Mouse (Mus musculus) embryonic facial prominence, embryonic 10.5 days (tissue): Measurements from ENCODE around the gene Slc12a5. TPM values are rescaled to one million over a fixed set of nuclear protein-coding genes. Genes with fewer than 3 reads are reported as not detected.

ENCODE experiments used
- DNase-seq: peaks from one replicate; pipeline ENCODE4 v3.0.0-alpha.2; 2017; ENCODE audit warnings: low spot score
- H3K27ac ChIP-seq: fragments of 300-500 bp; sonication (generic); replicated peaks from 2 replicates; pipeline ENCODE4 v1.5.1; 2016; ENCODE audit warnings: mild to moderate bottlenecking
- H3K27me3 ChIP-seq: fragments of 300-500 bp; sonication (generic); replicated peaks from 2 replicates; pipeline ENCODE4 v1.6.1; 2016; ENCODE audit warnings: low read depth, mild to moderate bottlenecking; ENCODE audit not compliant: poor library complexity, severe bottlenecking
- H3K36me3 ChIP-seq: fragments of 300-500 bp; sonication (generic); replicated peaks from 2 replicates; pipeline ENCODE4 v1.6.1; 2016; ENCODE audit warnings: mild to moderate bottlenecking, moderate library complexity
- H3K4me1 ChIP-seq: fragments of 300-500 bp; sonication (generic); 2 replicates; pipeline ENCODE4 v1.6.1; 2016
- H3K4me3 ChIP-seq: fragments of 300-500 bp; sonication (generic); 2 replicates; pipeline ENCODE4 v1.5.1; 2016; ENCODE audit warnings: mild to moderate bottlenecking, moderate library complexity
- H3K9me3 ChIP-seq: fragments of 300-500 bp; sonication (generic); 2 replicates; pipeline ENCODE4 v1.6.1; 2016; ENCODE audit warnings: mild to moderate bottlenecking
- WGBS: fragments of 180-500 bp; shearing (Covaris S2); methylation state at CpG from one replicate; pipeline ENCODE4 v1.1.7; 2016; 5-methylcytosine and 5-hydroxymethylcytosine counted together
- polyA plus RNA-seq: library from polyadenylated mRNA; unstranded; fragments of >200 nt; fragmentation: Nextera tagmentation; extraction: Ambion mirVana; gene quantifications from 2 replicates; pipeline ENCODE4 v1.2.1, GENCODE M21; 2016

The Slc12a5 gene
- polyA plus RNA-seq, 1 experiment from 2014 or later: 1.5 TPM

- no peak for DNase-seq
- H3K27ac ChIP-seq: no peak overlapping the region
- no peaks in the 10 kb centered on the region for H3K36me3 ChIP-seq
- no peaks in the 10 kb centered on the region for H3K9me3 ChIP-seq
- H3K27me3 ChIP-seq: peaks cover 32% of the 10 kb centered on the region
- no peak overlapping the region for H3K4me3 ChIP-seq
- peaks cover 28% of the 10 kb centered on the region for H3K4me1 ChIP-seq
- 56% methylated on average over 11 of the region's 11 CpGs for WGBS
These were observed 29.7 kb upstream of the Slc12a5 start for GRCm38 (mm10) chr2:164930706-164931581.

GRCm38 (mm10) chr2:164933534-164933933, 27.1 kb upstream of the Slc12a5 start:
- WGBS: 48% methylated on average over 10 of the region's 10 CpGs
- no peak for DNase-seq
- H3K4me1 ChIP-seq: peaks cover 36% of the 10 kb centered on the region
- H3K9me3 ChIP-seq: no peaks in the 10 kb centered on the region
- H3K36me3 ChIP-seq: no peaks in the 10 kb centered on the region
- no peak overlapping the region for H3K4me3 ChIP-seq
- H3K27ac ChIP-seq: no peak overlapping the region
- peaks cover 58% of the 10 kb centered on the region for H3K27me3 ChIP-seq

- Histone ChIP-seq H3K27ac (no peak overlapping the region), H3K9me3 (no peaks in the 10 kb centered on the region), H3K36me3 (no peaks in the 10 kb centered on the region), H3K4me3 (no peak overlapping the region), H3K27me3 (peaks cover 83% of the 10 kb centered on the region), H3K4me1 (peaks cover 52% of the 10 kb centered on the region)
- DNase-seq: no peak
- 84% methylated on average over 4 of the region's 4 CpGs for WGBS
These were observed 24.6 kb upstream of the Slc12a5 start for GRCm38 (mm10) chr2:164935991-164936390.

- no peaks in the 10 kb centered on the region for H3K36me3 ChIP-seq
- H3K4me3 ChIP-seq: peak overlapping the region; percentile 54
- H3K27ac ChIP-seq: 0 out of 2 replicates have a peak overlapping the region, but pooled peaks have one; percentile 19
- no peaks in the 10 kb centered on the region for H3K9me3 ChIP-seq
- peaks cover 63% of the 10 kb centered on the region for H3K4me1 ChIP-seq
- DNase-seq: peak; percentile 69
- H3K27me3 ChIP-seq: peaks cover 83% of the 10 kb centered on the region
- 3% methylated on average over 39 of the region's 39 CpGs for WGBS
These were observed 22.2 kb upstream of the Slc12a5 start for GRCm38 (mm10) chr2:164938146-164939091.

GRCm38 (mm10) chr2:164939106-164939505, 21.5 kb upstream of the Slc12a5 start:
- Histone ChIP-seq H3K36me3 (no peaks in the 10 kb centered on the region), H3K4me3 (peak overlapping the region; percentile 54), H3K4me1 (peaks cover 63% of the 10 kb centered on the region), H3K27ac (no peak overlapping the region), H3K27me3 (peaks cover 83% of the 10 kb centered on the region), H3K9me3 (no peaks in the 10 kb centered on the region)
- WGBS: under 1% methylated on average over 11 of the region's 11 CpGs
- no peak for DNase-seq

GRCm38 (mm10) chr2:164940140-164940830, 20.3 kb upstream of the Slc12a5 start, which contains the start of gene Mmp9:
Gene Mmp9, plus strand, starts transcription at chr2:164940780.
- WGBS: 18% methylated on average over 10 of the region's 10 CpGs

GRCm38 (mm10) chr2:164942692-164943290, 17.8 kb upstream of the Slc12a5 start:
- H3K4me1 ChIP-seq: peaks cover 54% of the 10 kb centered on the region

More at GRCm38 (mm10) chr2:164940140-164940830, 20.3 kb upstream of the Slc12a5 start, which contains the start of gene Mmp9:
- Histone ChIP-seq H3K27ac (no peak within 1 kb of the TSS; the same call in 1 of the 2 replicates), H3K4me3 (no peak within 1 kb of the TSS), H3K4me1 (peaks cover 54% of the 10 kb centered on the region), H3K9me3 (no peaks in the 10 kb centered on the region), H3K27me3 (peaks cover 76% of the 10 kb centered on the region), H3K36me3 (no peaks in the 10 kb centered on the region)
- peak; percentile 34 for DNase-seq

GRCm38 (mm10) chr2:164947506-164947905, 13.1 kb upstream of the Slc12a5 start:
- H3K9me3 ChIP-seq: no peaks in the 10 kb centered on the region
- peaks cover 35% of the 10 kb centered on the region for H3K4me1 ChIP-seq
- DNase-seq: no peak
- H3K4me3 ChIP-seq: no peak overlapping the region
- no peaks in the 10 kb centered on the region for H3K36me3 ChIP-seq
- H3K27ac ChIP-seq: no peak overlapping the region
- peaks cover 75% of the 10 kb centered on the region for H3K27me3 ChIP-seq
- 27% methylated on average over 4 of the region's 4 CpGs for WGBS

More at GRCm38 (mm10) chr2:164942692-164943290, 17.8 kb upstream of the Slc12a5 start:
- DNase-seq: no peak
- no peak overlapping the region for H3K4me3 ChIP-seq
- 15% methylated on average over 5 of the region's 5 CpGs for WGBS
- peak overlapping the region; percentile 24; the same call in 1 of the 2 replicates for H3K27ac ChIP-seq
- H3K9me3 ChIP-seq: no peaks in the 10 kb centered on the region
- H3K36me3 ChIP-seq: no peaks in the 10 kb centered on the region
- H3K27me3 ChIP-seq: peaks cover 75% of the 10 kb centered on the region

- Histone ChIP-seq H3K4me1 (peaks cover 34% of the 10 kb centered on the region), H3K4me3 (no peak overlapping the region), H3K9me3 (no peaks in the 10 kb centered on the region), H3K27me3 (peaks cover 79% of the 10 kb centered on the region), H3K27ac (no peak overlapping the region), H3K36me3 (no peaks in the 10 kb centered on the region)
- WGBS: 8% methylated on average over 7 of the region's 7 CpGs
- DNase-seq: no peak
These were observed 12.7 kb upstream of the Slc12a5 start for GRCm38 (mm10) chr2:164947930-164948329.

GRCm38 (mm10) chr2:164948962-164949361, 11.6 kb upstream of the Slc12a5 start:
- H3K4me3 ChIP-seq: peak overlapping the region; percentile 40
- H3K27me3 ChIP-seq: peaks cover 90% of the 10 kb centered on the region
- 7% methylated on average over 25 of the region's 25 CpGs for WGBS
- H3K4me1 ChIP-seq: peaks cover 36% of the 10 kb centered on the region
- no peak for DNase-seq
- H3K27ac ChIP-seq: no peak overlapping the region
- H3K9me3 ChIP-seq: no peaks in the 10 kb centered on the region
- H3K36me3 ChIP-seq: no peaks in the 10 kb centered on the region

- Histone ChIP-seq H3K4me3 (no peak overlapping the region), H3K27ac (no peak overlapping the region), H3K27me3 (peaks cover 95% of the 10 kb centered on the region), H3K9me3 (no peaks in the 10 kb centered on the region), H3K36me3 (no peaks in the 10 kb centered on the region), H3K4me1 (peaks cover 36% of the 10 kb centered on the region)
- WGBS: 23% methylated on average over 13 of the region's 13 CpGs
- no peak for DNase-seq
These were observed 10.1 kb upstream of the Slc12a5 start for GRCm38 (mm10) chr2:164950501-164950900.
